Mouse (Mus musculus) C2C12 (cell line): ENCODE data around the gene Bhlha15. TPM values are rescaled to one million over a fixed set of nuclear protein-coding genes. Genes with fewer than 3 reads are reported as not detected.

ENCODE experiments used
- H3K27me3 ChIP-seq: one replicate; pipeline ENCODE4 v1.6.1; 2011; ENCODE audit not compliant: control insufficient read depth, insufficient read depth, insufficient read length
- H3K36me3 ChIP-seq: one replicate; pipeline ENCODE4 v1.6.1; 2011; ENCODE audit not compliant: control insufficient read depth, insufficient read depth
- H3K4me3 ChIP-seq: one replicate; pipeline ENCODE4 v1.5.1; 2011; ENCODE audit warnings: mild to moderate bottlenecking, control low read depth; ENCODE audit not compliant: poor library complexity, insufficient read depth, severe bottlenecking
- H3K79me2 ChIP-seq: one replicate; pipeline ENCODE4 v1.6.1; 2011; ENCODE audit not compliant: control insufficient read depth, insufficient read depth
- H3K79me3 ChIP-seq: one replicate; pipeline ENCODE4 v1.6.1; 2011; ENCODE audit warnings: low read depth, control low read depth
- H3ac ChIP-seq: one replicate; pipeline ENCODE3; 2011; ENCODE audit warnings: low read depth; ENCODE audit not compliant: control insufficient read depth, insufficient read length
- CEBPB ChIP-seq: IDR thresholded peaks from one replicate; pipeline ENCODE4 v1.6.1; 2011; ENCODE audit warnings: low read depth, mild to moderate bottlenecking, control low read depth, moderate library complexity
- CTCF ChIP-seq: IDR thresholded peaks from one replicate; pipeline ENCODE4 v1.5.1; 2011; ENCODE audit not compliant: control insufficient read depth, insufficient read depth, insufficient read length
- FOSL1 ChIP-seq: IDR thresholded peaks from one replicate; pipeline ENCODE4 v1.8.0; 2011; ENCODE audit warnings: mild to moderate bottlenecking, low read length; ENCODE audit not compliant: poor library complexity, insufficient read depth, severe bottlenecking
- MAX ChIP-seq: IDR thresholded peaks from one replicate; pipeline ENCODE4 v1.6.1; 2011; ENCODE audit warnings: mild to moderate bottlenecking, control low read depth
- MYOD1 ChIP-seq: IDR thresholded peaks from one replicate; pipeline ENCODE4 v1.6.1; 2011; ENCODE audit warnings: low read depth; ENCODE audit not compliant: control insufficient read depth, insufficient read length
- MYOG ChIP-seq: IDR thresholded peaks from one replicate; pipeline ENCODE4 v1.6.1; 2011; ENCODE audit not compliant: control insufficient read depth, insufficient read length; ENCODE audit errors: extremely low read depth
- USF1 ChIP-seq: IDR thresholded peaks from one replicate; pipeline ENCODE4 v1.6.1; 2011; ENCODE audit warnings: low read depth, mild to moderate bottlenecking, control low read depth, moderate library complexity
- polyA plus RNA-seq: library from polyadenylated mRNA; unstranded; fragments of >200 nt; fragmentation: generic; extraction: Trizol; gene quantifications from one replicate; pipeline ENCODE4 v1.2.1, GENCODE M21; 2012; ENCODE audit warnings: missing spikeins

Gene Bhlha15
- polyA plus RNA-seq, 1 experiment: not detected

GRCm38 (mm10) chr5:144194416-144194815 lies 4.3 kb downstream of the Bhlha15 start:
- no peaks in the 10 kb centered on the region for H3K79me2 ChIP-seq
- TF ChIP-seq USF1 (no peak), CEBPB (no peak), CTCF (no peak), FOSL1 (no peak), MAX (no peak), MYOD1 (no peak), MYOG (no peak)
- no peak overlapping the region for H3ac ChIP-seq
- H3K79me3 ChIP-seq: no peaks in the 10 kb centered on the region
- no peaks in the 10 kb centered on the region for H3K36me3 ChIP-seq
- H3K27me3 ChIP-seq: no peaks in the 10 kb centered on the region
- H3K4me3 ChIP-seq: no peak overlapping the region

GRCm38 (mm10) chr5:144195567-144195966 lies 5.5 kb downstream of the Bhlha15 start:
- no peak overlapping the region for H3ac ChIP-seq
- no peaks in the 10 kb centered on the region for H3K36me3 ChIP-seq
- no peaks in the 10 kb centered on the region for H3K27me3 ChIP-seq
- H3K4me3 ChIP-seq: no peak overlapping the region
- TF ChIP-seq MYOD1 (no peak), USF1 (no peak), MYOG (no peak), FOSL1 (no peak), CTCF (no peak), MAX (no peak), CEBPB (no peak)
- no peaks in the 10 kb centered on the region for H3K79me3 ChIP-seq
- no peaks in the 10 kb centered on the region for H3K79me2 ChIP-seq

- no peaks in the 10 kb centered on the region for H3K79me2 ChIP-seq
- no peak overlapping the region for H3K4me3 ChIP-seq
- no peak overlapping the region for H3ac ChIP-seq
- no peaks in the 10 kb centered on the region for H3K27me3 ChIP-seq
- no peaks in the 10 kb centered on the region for H3K36me3 ChIP-seq
- TF ChIP-seq MAX: no peak
- TF ChIP-seq CEBPB: no peak
- TF ChIP-seq FOSL1: no peak
- TF ChIP-seq MYOG: no peak
- TF ChIP-seq CTCF: no peak
- no peak for TF ChIP-seq USF1
- no peak for TF ChIP-seq MYOD1
- no peaks in the 10 kb centered on the region for H3K79me3 ChIP-seq
Observed at GRCm38 (mm10) chr5:144200616-144201015, 10.5 kb downstream of the Bhlha15 start.

- Histone ChIP-seq H3ac (no peak overlapping the region), H3K27me3 (no peaks in the 10 kb centered on the region), H3K79me3 (no peaks in the 10 kb centered on the region), H3K36me3 (no peaks in the 10 kb centered on the region), H3K79me2 (no peaks in the 10 kb centered on the region), H3K4me3 (no peak overlapping the region)
- no peak for TF ChIP-seq CTCF
Observed at GRCm38 (mm10) chr5:144202430-144202829, 12.3 kb downstream of the Bhlha15 start.

- no peaks in the 10 kb centered on the region for H3K36me3 ChIP-seq
- H3K79me3 ChIP-seq: no peaks in the 10 kb centered on the region
- no peaks in the 10 kb centered on the region for H3K27me3 ChIP-seq
- no peak overlapping the region for H3ac ChIP-seq
- H3K4me3 ChIP-seq: no peak overlapping the region
- TF ChIP-seq MYOD1 (no peak), MYOG (no peak), FOSL1 (no peak), MAX (no peak), CEBPB (no peak), CTCF (no peak), USF1 (no peak)
- no peaks in the 10 kb centered on the region for H3K79me2 ChIP-seq
Observed at GRCm38 (mm10) chr5:144203398-144203959, 13.4 kb downstream of the Bhlha15 start.

- Histone ChIP-seq H3K79me2 (no peaks in the 10 kb centered on the region), H3K27me3 (no peaks in the 10 kb centered on the region), H3K79me3 (no peaks in the 10 kb centered on the region), H3K36me3 (no peaks in the 10 kb centered on the region), H3K4me3 (no peak overlapping the region), H3ac (no peak overlapping the region)
- TF ChIP-seq FOSL1: no peak
- no peak for TF ChIP-seq MAX
Observed at GRCm38 (mm10) chr5:144204303-144204702, 14.2 kb downstream of the Bhlha15 start.
